Mouse (Mus musculus) hindbrain, embryonic 10.5 days (tissue): ENCODE results near the gene Chst2. TPM values are rescaled to one million over a fixed set of nuclear protein-coding genes. Genes with fewer than 3 reads are reported as not detected.

Experiments used
- DNase-seq: peaks from one replicate; pipeline ENCODE4 v3.0.0-alpha.2; 2017; ENCODE audit warnings: low spot score
- H3K27ac ChIP-seq: fragments of 300-500 bp; sonication (generic); 2 replicates; pipeline ENCODE4 v1.5.1; 2016; ENCODE audit warnings: mild to moderate bottlenecking, moderate library complexity
- H3K27me3 ChIP-seq: fragments of 300-500 bp; sonication (generic); 2 replicates; pipeline ENCODE4 v1.6.1; 2016; ENCODE audit warnings: mild to moderate bottlenecking; ENCODE audit not compliant: poor library complexity, insufficient read depth, severe bottlenecking
- H3K36me3 ChIP-seq: fragments of 300-500 bp; sonication (generic); 2 replicates; pipeline ENCODE4 v1.6.1; 2016; ENCODE audit warnings: mild to moderate bottlenecking, moderate library complexity
- H3K4me1 ChIP-seq: fragments of 300-500 bp; sonication (generic); replicated peaks from 2 replicates; pipeline ENCODE4 v1.6.1; 2016; ENCODE audit warnings: mild to moderate bottlenecking
- H3K4me3 ChIP-seq: fragments of 300-500 bp; sonication (generic); 2 replicates; pipeline ENCODE4 v1.5.1; 2016; ENCODE audit warnings: mild to moderate bottlenecking, moderate library complexity
- H3K9me3 ChIP-seq: fragments of 300-500 bp; sonication (generic); 2 replicates; pipeline ENCODE4 v1.6.1; 2016; ENCODE audit warnings: mild to moderate bottlenecking, moderate library complexity
- WGBS: fragments of 180-500 bp; shearing (Covaris S2); methylation state at CpG from one replicate; pipeline ENCODE4 v1.1.7; 2016; 5-methylcytosine and 5-hydroxymethylcytosine counted together
- polyA plus RNA-seq: library from polyadenylated mRNA; unstranded; fragments of >200 nt; fragmentation: Nextera tagmentation; extraction: Ambion mirVana; gene quantifications from 2 replicates; pipeline ENCODE4 v1.2.1, GENCODE M21; 2016

The Chst2 gene
- polyA plus RNA-seq, result 3.4 and 4.9 TPM in 2 replicates

DNA sequence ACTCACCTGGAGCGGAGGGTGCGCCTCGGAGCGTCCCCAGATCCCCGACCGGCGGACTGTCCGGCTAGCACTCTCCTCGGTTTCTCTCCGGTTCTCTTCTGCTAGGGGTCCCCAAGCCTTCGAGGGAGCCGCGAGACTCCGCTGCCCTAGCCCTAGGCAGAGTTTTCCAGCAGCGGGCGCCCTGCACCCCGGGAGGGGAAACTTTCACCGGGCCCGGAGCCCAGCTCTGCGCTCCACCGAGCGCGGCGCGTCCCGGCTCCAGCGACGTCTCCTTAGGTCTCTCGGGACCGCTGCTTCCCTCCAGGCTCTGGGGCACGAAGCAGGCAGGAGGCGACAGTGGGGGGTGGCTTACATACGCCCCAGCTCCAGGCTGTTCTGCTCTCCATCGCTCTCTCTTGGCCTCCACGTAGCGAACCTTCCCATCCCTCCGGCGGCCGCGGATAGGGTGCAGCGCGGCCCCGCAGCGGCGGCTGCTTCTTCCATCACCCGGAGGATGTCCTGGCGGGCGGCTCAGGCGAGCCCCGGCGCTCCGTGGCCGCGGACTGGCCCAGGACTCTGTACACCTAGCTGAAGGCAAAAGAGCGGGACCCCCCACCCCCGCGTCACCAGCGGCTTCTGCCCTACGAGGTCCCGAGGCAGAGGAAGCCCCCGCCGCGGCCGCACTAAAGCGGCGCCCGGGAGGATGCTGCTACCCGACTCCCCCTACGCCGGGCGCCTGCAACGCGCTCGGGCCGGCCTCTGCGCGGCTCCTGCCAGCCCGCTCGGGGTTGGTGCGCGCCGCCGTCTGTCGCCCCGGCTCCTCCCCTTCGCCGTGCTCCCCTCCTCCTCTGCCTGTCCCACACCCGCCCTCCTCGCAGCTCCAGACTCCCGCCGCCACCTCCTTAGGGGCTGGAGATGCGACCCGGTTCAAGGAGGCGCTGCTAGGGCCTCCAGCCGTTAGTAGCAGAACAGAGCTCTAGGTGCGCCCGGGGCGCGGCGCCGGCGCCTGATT, at the start of gene Chst2:
TSS of gene Chst2 (minus strand) at position 152 of the 991 bp plus-strand sequence.
- WGBS, result under 1% methylated on average over 100 of the region's 102 CpGs
- Histone ChIP-seq H3K4me3 (peak within 1 kb of the TSS; percentile 78), H3K27ac (peak within 1 kb of the TSS; percentile 88), H3K9me3 (no peaks in the 10 kb centered on the region), H3K36me3 (peaks cover 8% of the 10 kb centered on the region), H3K27me3 (peaks cover 26% of the 10 kb centered on the region), H3K4me1 (peaks cover 31% of the 10 kb centered on the region)
- DNase-seq, result peak; percentile 90

DNA sequence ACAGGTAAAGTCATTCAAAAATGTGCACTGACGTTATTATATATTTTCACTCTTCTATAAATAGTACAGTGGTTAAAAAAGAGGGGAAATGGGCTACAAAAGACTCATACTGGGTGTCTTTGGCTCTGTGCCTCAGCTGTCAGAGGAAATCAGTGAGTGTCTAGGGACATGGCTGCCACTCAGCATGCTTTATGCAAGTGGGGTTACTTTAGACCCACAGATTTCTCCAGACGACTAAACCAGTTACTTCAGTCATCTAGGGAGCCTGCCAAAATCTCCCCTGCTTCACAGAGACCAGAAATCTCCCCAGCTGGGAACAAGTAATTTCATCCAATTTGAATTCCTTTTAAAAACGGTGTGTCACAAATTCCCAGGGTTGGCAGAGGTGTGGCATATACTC, 45.4 kb upstream of the Chst2 start:
- H3K4me1 ChIP-seq, result no peaks in the 10 kb centered on the region
- no peak overlapping the region for H3K4me3 ChIP-seq
- peaks cover 15% of the 10 kb centered on the region for H3K36me3 ChIP-seq
- H3K27ac ChIP-seq, result no peak overlapping the region
- DNase-seq, result no peak
- 72% methylated on average over 3 of the region's 3 CpGs for WGBS
- no peaks in the 10 kb centered on the region for H3K9me3 ChIP-seq
- H3K27me3 ChIP-seq, result no peaks in the 10 kb centered on the region

- Histone ChIP-seq H3K36me3 (0 out of 2 replicates have a peak, but pooled peaks cover 5% of the 10 kb centered on the region), H3K27me3 (no peaks in the 10 kb centered on the region), H3K27ac (no peak overlapping the region), H3K4me3 (no peak overlapping the region), H3K4me1 (no peaks in the 10 kb centered on the region), H3K9me3 (no peaks in the 10 kb centered on the region)
- WGBS, result 96% methylated on average over 8 of the region's 8 CpGs
- no peak for DNase-seq
Observed at GRCm38 (mm10) chr9:95450586-95450985, 44.1 kb upstream of the Chst2 start.

DNA sequence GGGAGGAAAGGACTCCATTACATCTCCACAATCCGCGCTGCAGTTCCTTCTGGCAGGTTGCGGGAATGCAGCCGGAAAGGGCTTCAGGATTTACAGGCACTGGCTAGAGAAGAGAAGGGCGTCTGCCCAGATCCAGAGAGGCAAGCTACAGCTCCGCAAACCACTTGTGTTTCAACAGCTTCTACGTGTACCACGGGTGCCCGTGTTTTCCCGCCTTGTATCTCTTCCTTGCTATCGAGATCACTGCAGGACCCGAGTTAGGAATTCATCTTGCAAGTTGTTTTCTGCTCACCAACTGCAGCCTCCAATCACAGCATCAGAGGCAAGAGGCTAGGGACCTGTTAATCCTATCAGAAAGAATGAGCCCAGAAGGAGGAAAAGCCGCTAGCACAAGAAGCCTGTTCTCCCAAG, 35.8 kb upstream of the Chst2 start:
- no peaks in the 10 kb centered on the region for H3K36me3 ChIP-seq
- H3K4me1 ChIP-seq, result peaks cover 11% of the 10 kb centered on the region
- no peak overlapping the region for H3K27ac ChIP-seq
- peak; percentile 59 for DNase-seq
- no peaks in the 10 kb centered on the region for H3K27me3 ChIP-seq
- peak overlapping the region; percentile 39 for H3K4me3 ChIP-seq
- H3K9me3 ChIP-seq, result no peaks in the 10 kb centered on the region
- 9% methylated on average over 13 of the region's 13 CpGs for WGBS

- H3K4me3 ChIP-seq, result no peak overlapping the region
- H3K36me3 ChIP-seq, result no peaks in the 10 kb centered on the region
- WGBS, result 84% methylated on average over 9 of the region's 9 CpGs
- H3K4me1 ChIP-seq, result peaks cover 8% of the 10 kb centered on the region
- DNase-seq, result no peak
- no peaks in the 10 kb centered on the region for H3K9me3 ChIP-seq
- H3K27me3 ChIP-seq, result no peaks in the 10 kb centered on the region
- H3K27ac ChIP-seq, result no peak overlapping the region
Observed at GRCm38 (mm10) chr9:95437883-95438282, 31.4 kb upstream of the Chst2 start.

DNA sequence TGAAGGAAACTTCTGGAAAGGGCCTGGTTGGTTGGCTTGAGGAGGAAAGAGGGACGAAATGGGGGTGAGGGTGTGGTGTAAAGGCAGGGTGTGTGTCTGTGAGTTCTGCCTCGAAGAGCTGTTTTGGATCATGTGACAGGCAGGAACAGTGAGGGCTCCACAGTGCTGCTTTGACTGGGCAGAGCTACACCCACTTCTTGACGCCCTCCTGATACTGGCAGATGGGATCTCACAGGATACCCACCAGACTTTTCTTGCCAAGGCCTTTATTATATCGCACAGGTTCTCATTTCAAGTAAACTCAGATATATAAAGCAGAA, 29.7 kb upstream of the Chst2 start:
- Histone ChIP-seq H3K4me3 (no peak overlapping the region), H3K27ac (no peak overlapping the region), H3K36me3 (no peaks in the 10 kb centered on the region), H3K27me3 (no peaks in the 10 kb centered on the region), H3K4me1 (no peaks in the 10 kb centered on the region), H3K9me3 (no peaks in the 10 kb centered on the region)
- DNase-seq, result no peak
- 85% methylated on average over 4 of the region's 4 CpGs for WGBS

GRCm38 (mm10) chr9:95435506-95436293, 29.2 kb upstream of the Chst2 start:
- WGBS, result 82% methylated on average over 20 of the region's 20 CpGs
- DNase-seq, result no peak
- Histone ChIP-seq H3K27me3 (no peaks in the 10 kb centered on the region), H3K36me3 (no peaks in the 10 kb centered on the region), H3K4me1 (no peaks in the 10 kb centered on the region), H3K9me3 (no peaks in the 10 kb centered on the region), H3K27ac (no peak overlapping the region), H3K4me3 (no peak overlapping the region)

DNA sequence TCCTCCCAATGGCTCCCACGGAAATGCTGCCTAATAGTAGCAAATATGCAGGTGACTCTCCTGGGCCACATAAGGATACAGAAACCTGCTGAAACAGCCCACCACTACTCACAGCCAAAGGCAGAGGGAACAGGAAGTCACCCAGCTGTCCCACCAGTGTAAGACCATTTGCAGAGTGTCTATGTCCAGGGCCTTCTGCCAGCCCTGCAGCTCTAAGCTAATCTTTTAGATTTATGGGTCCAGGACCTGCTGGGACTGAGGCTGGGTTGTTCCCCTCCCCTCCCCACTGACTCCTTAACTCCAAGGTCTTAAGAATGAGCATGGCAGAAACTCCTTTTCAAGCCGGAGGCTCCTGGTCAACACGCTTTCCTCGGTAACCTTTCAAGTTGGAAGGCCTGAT, 21.8 kb upstream of the Chst2 start:
- WGBS, result 89% methylated on average over 4 of the region's 4 CpGs

DNA sequence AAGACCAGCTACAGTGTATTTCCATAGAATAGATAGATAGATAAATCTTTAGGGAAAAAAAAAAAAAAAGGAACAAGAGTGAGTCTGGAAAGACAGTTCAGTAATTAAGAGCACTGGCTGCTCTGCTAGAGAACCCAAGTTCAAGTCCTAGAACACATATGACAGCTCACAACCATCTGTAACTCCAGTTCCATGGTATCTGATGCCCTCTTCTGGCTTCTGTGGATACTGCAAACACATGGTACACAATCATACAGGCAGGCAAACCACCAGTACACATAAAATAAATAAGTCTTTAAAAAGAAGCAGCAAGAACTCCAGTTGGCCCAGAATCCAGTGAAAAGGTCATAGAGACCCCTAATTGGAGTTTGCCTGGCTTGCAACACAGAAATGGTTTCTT, 7.4 kb upstream of the Chst2 start:
- Histone ChIP-seq H3K27ac (no peak overlapping the region), H3K4me3 (no peak overlapping the region), H3K36me3 (no peaks in the 10 kb centered on the region), H3K4me1 (no peaks in the 10 kb centered on the region), H3K27me3 (peaks cover 2% of the 10 kb centered on the region), H3K9me3 (no peaks in the 10 kb centered on the region; the same call in 1 of the 2 replicates)
- DNase-seq, result no peak

More for the DNA sequence above, 21.8 kb upstream of the Chst2 start:
- no peaks in the 10 kb centered on the region for H3K27me3 ChIP-seq
- H3K4me3 ChIP-seq, result no peak overlapping the region
- no peaks in the 10 kb centered on the region for H3K36me3 ChIP-seq
- no peak for DNase-seq
- no peaks in the 10 kb centered on the region for H3K4me1 ChIP-seq
- no peaks in the 10 kb centered on the region for H3K9me3 ChIP-seq
- no peak overlapping the region for H3K27ac ChIP-seq

- 89% methylated on average over 4 of the region's 4 CpGs for WGBS
- Histone ChIP-seq H3K4me3 (no peak overlapping the region), H3K27me3 (peaks cover 11% of the 10 kb centered on the region), H3K9me3 (no peaks in the 10 kb centered on the region; the same call in 1 of the 2 replicates), H3K27ac (no peak overlapping the region), H3K36me3 (no peaks in the 10 kb centered on the region), H3K4me1 (peaks cover 12% of the 10 kb centered on the region)
- DNase-seq, result no peak
Observed at GRCm38 (mm10) chr9:95412047-95412446, 5.5 kb upstream of the Chst2 start.

DNA sequence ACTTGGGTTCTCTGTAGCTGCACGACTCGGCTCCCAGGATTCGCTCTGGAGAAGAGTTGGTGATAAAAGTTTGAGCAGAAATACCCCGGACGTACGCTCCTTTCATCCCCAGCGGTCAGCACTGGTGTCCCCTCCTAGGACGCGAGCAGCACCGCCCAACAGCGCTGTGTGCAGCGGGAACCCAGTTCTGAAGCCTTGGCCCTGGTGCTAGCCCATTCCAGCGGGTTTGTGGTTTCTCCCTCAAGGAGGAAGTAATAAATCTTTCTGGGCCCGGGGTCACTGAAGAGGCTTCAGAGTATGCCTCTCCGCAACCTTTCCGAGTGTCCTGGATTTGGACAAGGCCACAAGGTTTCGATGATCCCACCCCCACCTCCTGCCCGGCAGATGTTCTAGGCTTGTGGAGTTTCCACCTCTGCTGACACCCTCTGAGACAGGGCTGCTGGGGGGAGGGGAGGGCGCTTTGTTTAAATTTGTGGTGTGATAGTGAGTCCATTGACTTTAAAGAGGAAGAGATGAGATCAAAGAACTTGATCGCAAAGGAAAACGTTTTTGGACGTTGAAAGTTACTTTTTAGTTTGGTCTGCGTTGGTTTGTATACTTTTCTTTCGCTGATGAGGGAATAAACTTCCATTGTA, 1.2 kb upstream of the Chst2 start:
- Histone ChIP-seq H3K27me3 (peaks cover 26% of the 10 kb centered on the region), H3K36me3 (peaks cover 8% of the 10 kb centered on the region), H3K27ac (peak overlapping the region; percentile 88), H3K9me3 (no peaks in the 10 kb centered on the region), H3K4me3 (peak overlapping the region; percentile 78), H3K4me1 (peaks cover 31% of the 10 kb centered on the region)
- WGBS, result 1% methylated on average over 24 of the region's 24 CpGs
- DNase-seq, result no peak

DNA sequence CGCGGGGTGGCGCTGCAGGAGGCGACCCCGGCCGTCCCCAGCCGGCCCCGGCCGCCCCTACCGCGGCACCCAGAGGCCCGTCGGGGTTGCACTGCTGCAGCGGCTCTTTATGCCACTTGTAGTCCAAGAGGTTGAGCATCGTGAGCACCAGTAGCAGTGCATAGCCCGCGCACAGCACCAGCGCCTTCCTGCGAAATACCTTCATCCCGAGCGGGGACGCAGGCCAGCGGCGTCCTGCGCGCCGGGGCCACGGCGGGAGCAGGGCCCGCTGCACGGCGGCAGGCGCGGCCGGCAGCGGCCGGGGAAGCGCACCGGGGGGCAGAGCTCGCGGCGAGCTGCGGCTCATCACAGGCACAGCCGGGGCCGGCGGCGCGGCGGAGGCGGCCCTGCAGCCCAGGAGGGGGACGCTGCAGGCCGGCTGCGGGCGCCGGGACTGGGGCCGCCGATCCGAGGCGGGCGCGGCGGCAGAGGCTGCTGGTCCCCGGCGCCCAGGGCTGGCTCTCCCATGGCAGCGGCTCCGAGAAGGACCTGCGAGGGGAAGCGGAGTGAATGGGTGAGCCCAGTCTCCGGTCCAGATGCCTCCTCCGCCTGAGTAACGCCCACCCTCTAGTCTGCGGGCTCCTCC, 464 bp downstream of the Chst2 start:
- Histone ChIP-seq H3K36me3 (peaks cover 8% of the 10 kb centered on the region), H3K27ac (peak overlapping the region; percentile 88), H3K4me1 (peaks cover 31% of the 10 kb centered on the region), H3K27me3 (peaks cover 26% of the 10 kb centered on the region), H3K9me3 (no peaks in the 10 kb centered on the region), H3K4me3 (peak overlapping the region; percentile 78)
- no peak for DNase-seq
- under 1% methylated on average over 72 of the region's 72 CpGs for whole genome bisulfite sequencing
